Mouse (Mus musculus) neural tube, embryonic 11.5 days (tissue): Measurements from ENCODE around the gene Tex33. TPM values are rescaled to one million over a fixed set of nuclear protein-coding genes. Genes with fewer than 3 reads are reported as not detected.
A peak's percentile ranks its signal among the peaks of the same experiment; 100 is the strongest.

ENCODE experiments used
- ATAC-seq: fragments of 200-750 bp; cut with Nextera tagmentation; 2 replicates; pipeline ENCODE4 v1.8.0; 2017; ENCODE audit warnings: moderate number of reproducible peaks, mild to moderate bottlenecking, moderate TSS enrichment, moderate library complexity; ENCODE audit not compliant: insufficient read depth, low FRiP score, low TSS enrichment
- DNase-seq: peaks from one replicate; pipeline ENCODE4 v3.0.0-alpha.2; 2015; ENCODE audit warnings: low spot score
- H3K27ac ChIP-seq: fragments of 300-500 bp; sonication (generic); 2 replicates; pipeline ENCODE4 v1.5.1; 2014; ENCODE audit warnings: low read depth, mild to moderate bottlenecking, low read length
- H3K27me3 ChIP-seq: fragments of 300-500 bp; sonication (generic); 2 replicates; pipeline ENCODE4 v1.6.1; 2014; ENCODE audit warnings: mild to moderate bottlenecking, low read length, mixed read lengths; ENCODE audit not compliant: control insufficient read depth, insufficient read depth
- H3K36me3 ChIP-seq: fragments of 300-500 bp; sonication (generic); 2 replicates; pipeline ENCODE4 v1.6.1; 2014; ENCODE audit warnings: mild to moderate bottlenecking, low read length, moderate library complexity, mixed read lengths; ENCODE audit not compliant: control insufficient read depth, insufficient read depth
- H3K4me1 ChIP-seq: fragments of 300-500 bp; sonication (generic); 2 replicates; pipeline ENCODE4 v1.6.1; 2014; ENCODE audit warnings: low read length, mixed read lengths; ENCODE audit not compliant: control insufficient read depth, insufficient read depth
- H3K4me2 ChIP-seq: fragments of 300-500 bp; sonication (generic); 2 replicates; pipeline ENCODE4 v1.6.1; 2014; ENCODE audit warnings: low read depth, mild to moderate bottlenecking, moderate library complexity
- H3K4me3 ChIP-seq: fragments of 300-500 bp; sonication (generic); 2 replicates; pipeline ENCODE4 v1.5.1; 2014; ENCODE audit warnings: low read depth, low read length
- H3K9ac ChIP-seq: fragments of 300-500 bp; sonication (generic); 2 replicates; pipeline ENCODE4 v1.6.1; 2014; ENCODE audit warnings: mild to moderate bottlenecking, low read length
- H3K9me3 ChIP-seq: fragments of 300-500 bp; sonication (generic); 2 replicates; pipeline ENCODE4 v1.6.1; 2016; ENCODE audit warnings: low read length; ENCODE audit not compliant: control insufficient read depth
- WGBS: fragments of 180-500 bp; shearing (Covaris S2); extraction: QIAGEN DNeasy Blood & Tissue Kit; methylation state at CpG from one replicate; pipeline ENCODE4 v1.1.7; 2014; 5-methylcytosine and 5-hydroxymethylcytosine counted together
- polyA plus RNA-seq: library from polyadenylated mRNA; unstranded; fragments of >200 nt; fragmentation: Nextera tagmentation; extraction: Ambion mirVana; gene quantifications from 2 replicates; pipeline ENCODE4 v1.2.1, GENCODE M21; 2014

Tex33 gene
- polyA plus RNA-seq, 1 experiment from 2014 or later = not detected

- Histone ChIP-seq H3K27me3 (no peaks in the 10 kb centered on the region), H3K9me3 (no peaks in the 10 kb centered on the region), H3K4me3 (no peak overlapping the region), H3K9ac (no peak overlapping the region; the same call in 1 of the 2 replicates), H3K27ac (no peak overlapping the region; the same call in 1 of the 2 replicates), H3K36me3 (0 out of 2 replicates have a peak, but pooled peaks cover 3% of the 10 kb centered on the region), H3K4me2 (no peak overlapping the region), H3K4me1 (peaks cover 31% of the 10 kb centered on the region)
- ATAC-seq (peak; percentile 33; the same call in 1 of the 2 replicates), DNase-seq (no peak)
- 84% methylated on average over 11 of the region's 11 CpGs for whole genome bisulfite sequencing
Observed at GRCm38 (mm10) chr15:78435681-78436080, 40.0 kb upstream of the Tex33 start.

GRCm38 (mm10) chr15:78434896-78435520 lies 39.3 kb upstream of the Tex33 start:
- ATAC-seq = no peak
- Histone ChIP-seq H3K27me3 (no peaks in the 10 kb centered on the region), H3K9ac (no peak overlapping the region), H3K9me3 (no peaks in the 10 kb centered on the region), H3K27ac (no peak overlapping the region), H3K4me3 (no peak overlapping the region), H3K36me3 (0 out of 2 replicates have a peak, but pooled peaks cover 3% of the 10 kb centered on the region), H3K4me2 (no peak overlapping the region), H3K4me1 (peaks cover 31% of the 10 kb centered on the region)
- DNase-seq = peak; percentile 70
- WGBS = 24% methylated on average over 6 of the region's 6 CpGs

GRCm38 (mm10) chr15:78431541-78432121 lies 35.9 kb upstream of the Tex33 start:
- Histone ChIP-seq H3K36me3 (0 out of 2 replicates have a peak, but pooled peaks cover 3% of the 10 kb centered on the region), H3K4me1 (peaks cover 26% of the 10 kb centered on the region)
- no peak for ATAC-seq

GRCm38 (mm10) chr15:78430874-78431273 lies 35.2 kb upstream of the Tex33 start:
- Histone ChIP-seq H3K9me3 (no peaks in the 10 kb centered on the region), H3K9ac (no peak overlapping the region), H3K4me3 (no peak overlapping the region), H3K27ac (no peak overlapping the region), H3K36me3 (0 out of 2 replicates have a peak, but pooled peaks cover 3% of the 10 kb centered on the region), H3K4me1 (peaks cover 18% of the 10 kb centered on the region), H3K27me3 (no peaks in the 10 kb centered on the region), H3K4me2 (no peak overlapping the region)
- ATAC-seq = no peak
- DNase-seq = no peak
- WGBS = 89% methylated on average over 10 of the region's 10 CpGs

More at GRCm38 (mm10) chr15:78431541-78432121, 35.9 kb upstream of the Tex33 start:
- no peak overlapping the region for H3K9ac ChIP-seq
- no peaks in the 10 kb centered on the region for H3K9me3 ChIP-seq
- DNase-seq = no peak
- H3K4me2 ChIP-seq = no peak overlapping the region
- WGBS = 87% methylated on average over 7 of the region's 7 CpGs
- H3K27ac ChIP-seq = no peak overlapping the region
- no peak overlapping the region for H3K4me3 ChIP-seq
- H3K27me3 ChIP-seq = no peaks in the 10 kb centered on the region

- H3K4me1 ChIP-seq = peaks cover 12% of the 10 kb centered on the region
- peak overlapping the region; percentile 2; the same call in 1 of the 2 replicates for H3K4me2 ChIP-seq
- H3K4me3 ChIP-seq = no peak overlapping the region
- H3K27me3 ChIP-seq = no peaks in the 10 kb centered on the region
- H3K9ac ChIP-seq = no peak overlapping the region
- no peak for ATAC-seq
- 0 out of 2 replicates have a peak, but pooled peaks cover 3% of the 10 kb centered on the region for H3K36me3 ChIP-seq
- peak overlapping the region; percentile 39; the same call in 1 of the 2 replicates for H3K27ac ChIP-seq
- WGBS = 83% methylated on average over 13 of the region's 13 CpGs
- no peaks in the 10 kb centered on the region for H3K9me3 ChIP-seq
- DNase-seq = no peak
Observed at GRCm38 (mm10) chr15:78429871-78430622, 34.3 kb upstream of the Tex33 start.

- H3K36me3 ChIP-seq = no peaks in the 10 kb centered on the region
- no peaks in the 10 kb centered on the region for H3K9me3 ChIP-seq
- no peak; the same call in 1 of the 2 replicates for ATAC-seq
- WGBS = 3% methylated on average over 3 of the region's 3 CpGs
- DNase-seq = no peak
- no peaks in the 10 kb centered on the region for H3K27me3 ChIP-seq
- peak overlapping the region; percentile 82 for H3K9ac ChIP-seq
- H3K4me3 ChIP-seq = peak overlapping the region; percentile 90
- peaks cover 8% of the 10 kb centered on the region; the same call in 1 of the 2 replicates for H3K4me1 ChIP-seq
- no peak overlapping the region for H3K27ac ChIP-seq
- peak overlapping the region; percentile 84 for H3K4me2 ChIP-seq
Observed at GRCm38 (mm10) chr15:78429139-78429459, 33.4 kb upstream of the Tex33 start.

GRCm38 (mm10) chr15:78428391-78429138 lies 32.9 kb upstream of the Tex33 start, which contains the start of gene Kctd17:
Gene Kctd17, plus strand, starts transcription at chr15:78428564.
- Histone ChIP-seq H3K4me1 (peaks cover 6% of the 10 kb centered on the region; the same call in 1 of the 2 replicates), H3K36me3 (no peaks in the 10 kb centered on the region), H3K9me3 (no peaks in the 10 kb centered on the region), H3K27me3 (no peaks in the 10 kb centered on the region), H3K4me2 (peak within 1 kb of the TSS; percentile 84), H3K9ac (peak within 1 kb of the TSS; percentile 82), H3K27ac (0 out of 2 replicates have a peak within 1 kb of the TSS, but pooled peaks have one; percentile 49), H3K4me3 (peak within 1 kb of the TSS; percentile 90)
- DNase-seq (peak; percentile 86), ATAC-seq (peak; percentile 90)
- 1% methylated on average over 52 of the region's 52 CpGs for WGBS

GRCm38 (mm10) chr15:78425230-78425629 lies 29.5 kb upstream of the Tex33 start:
- no peak overlapping the region for H3K4me2 ChIP-seq
- no peak overlapping the region for H3K27ac ChIP-seq
- no peak for DNase-seq
- H3K27me3 ChIP-seq = no peaks in the 10 kb centered on the region
- H3K4me3 ChIP-seq = no peak overlapping the region
- H3K9me3 ChIP-seq = no peaks in the 10 kb centered on the region
- ATAC-seq = no peak
- H3K9ac ChIP-seq = no peak overlapping the region
- H3K36me3 ChIP-seq = no peaks in the 10 kb centered on the region
- peaks cover 6% of the 10 kb centered on the region; the same call in 1 of the 2 replicates for H3K4me1 ChIP-seq
- WGBS = 64% methylated on average over 4 of the region's 4 CpGs
